Mouse (Mus musculus): ENCODE measurements around the gene Fam209. TPM values are rescaled to one million over a fixed set of nuclear protein-coding genes. Genes with fewer than 3 reads are reported as not detected.

Fam209 gene
- polyA plus RNA-seq, 1 experiment from 2014 or later: not detected

- WGBS: 88% methylated on average over 11 of the region's 11 CpGs
- ATAC-seq (ENCODE audit: low FRiP score): no peak
- H3K4me2 ChIP-seq: no peak overlapping the region
- peaks cover 3% of the 10 kb centered on the region for H3K36me3 ChIP-seq (ENCODE audit: control insufficient read depth, insufficient read depth, low read length)
- DNase-seq (ENCODE audit: low spot score, missing footprints): no peak
- no peak overlapping the region for H3K4me3 ChIP-seq (ENCODE audit: low read depth, low read length)
- H3K9me3 ChIP-seq (ENCODE audit: control insufficient read depth, low read length): no peaks in the 10 kb centered on the region
- H3K9ac ChIP-seq (ENCODE audit: low read length): no peak overlapping the region
- no peaks in the 10 kb centered on the region for H3K27me3 ChIP-seq (ENCODE audit: control insufficient read depth, insufficient read depth, low read length)
- H3K27ac ChIP-seq (ENCODE audit: low read depth, low read length): no peak overlapping the region
- H3K4me1 ChIP-seq (ENCODE audit: control insufficient read depth, insufficient read depth, low read length): no peaks in the 10 kb centered on the region
These were observed 3.9 kb upstream of the Fam209 start for GRCm38 (mm10) chr2:172468346-172468819.

GRCm38 (mm10) chr2:172473591-172473990 is 1.3 kb downstream of the Fam209 start:
- H3K4me1 ChIP-seq (ENCODE audit: control insufficient read depth, insufficient read depth, low read length): no peaks in the 10 kb centered on the region
- H3K4me3 ChIP-seq (ENCODE audit: low read depth, low read length): no peak overlapping the region
- H3K4me2 ChIP-seq: no peak overlapping the region
- DNase-seq (ENCODE audit: low spot score, missing footprints): no peak
- H3K27me3 ChIP-seq (ENCODE audit: control insufficient read depth, insufficient read depth, low read length): no peaks in the 10 kb centered on the region
- H3K9me3 ChIP-seq (ENCODE audit: control insufficient read depth, low read length): no peaks in the 10 kb centered on the region
- 87% methylated on average over 8 of the region's 8 CpGs for WGBS
- no peak overlapping the region for H3K27ac ChIP-seq (ENCODE audit: low read depth, low read length)
- no peak overlapping the region for H3K9ac ChIP-seq (ENCODE audit: low read length)
- 0 out of 2 replicates have a peak, but pooled peaks cover 2% of the 10 kb centered on the region for H3K36me3 ChIP-seq (ENCODE audit: control insufficient read depth, insufficient read depth, low read length)
- no peak for ATAC-seq (ENCODE audit: low FRiP score)

GRCm38 (mm10) chr2:172474970-172475369 is 2.6 kb downstream of the Fam209 start:
- H3K9me3 ChIP-seq (ENCODE audit: control insufficient read depth, low read length): no peaks in the 10 kb centered on the region
- no peak for DNase-seq (ENCODE audit: low spot score, missing footprints)
- H3K27me3 ChIP-seq (ENCODE audit: control insufficient read depth, insufficient read depth, low read length): no peaks in the 10 kb centered on the region

GRCm38 (mm10) chr2:172476707-172477260 is 4.5 kb downstream of the Fam209 start:
- H3K4me1 ChIP-seq (ENCODE audit: control insufficient read depth, insufficient read depth, low read length): no peaks in the 10 kb centered on the region
- no peaks in the 10 kb centered on the region for H3K27me3 ChIP-seq (ENCODE audit: control insufficient read depth, insufficient read depth, low read length)
- no peak overlapping the region for H3K27ac ChIP-seq (ENCODE audit: low read depth, low read length)
- no peak for DNase-seq (ENCODE audit: low spot score, missing footprints)
- no peak overlapping the region for H3K4me3 ChIP-seq (ENCODE audit: low read depth, low read length)
- H3K4me2 ChIP-seq: no peak overlapping the region
- no peak for ATAC-seq (ENCODE audit: low FRiP score)
- WGBS: 45% methylated on average over 10 of the region's 10 CpGs
- no peak overlapping the region for H3K9ac ChIP-seq (ENCODE audit: low read length)
- no peaks in the 10 kb centered on the region for H3K9me3 ChIP-seq (ENCODE audit: control insufficient read depth, low read length)
- H3K36me3 ChIP-seq (ENCODE audit: control insufficient read depth, insufficient read depth, low read length): no peaks in the 10 kb centered on the region

More at GRCm38 (mm10) chr2:172474970-172475369, 2.6 kb downstream of the Fam209 start:
- no peaks in the 10 kb centered on the region for H3K4me1 ChIP-seq (ENCODE audit: control insufficient read depth, insufficient read depth, low read length)
- no peak overlapping the region for H3K4me2 ChIP-seq
- H3K36me3 ChIP-seq (ENCODE audit: control insufficient read depth, insufficient read depth, low read length): no peaks in the 10 kb centered on the region
- no peak overlapping the region for H3K27ac ChIP-seq (ENCODE audit: low read depth, low read length)
- no peak overlapping the region for H3K9ac ChIP-seq (ENCODE audit: low read length)
- WGBS: 35% methylated on average over 6 of the region's 6 CpGs
- ATAC-seq (ENCODE audit: low FRiP score): no peak
- no peak overlapping the region for H3K4me3 ChIP-seq (ENCODE audit: low read depth, low read length)

- Histone ChIP-seq H3K27me3 (ENCODE audit: control insufficient read depth, insufficient read depth, low read length) (no peaks in the 10 kb centered on the region), H3K9ac (ENCODE audit: low read length) (no peak overlapping the region), H3K27ac (ENCODE audit: low read depth, low read length) (no peak overlapping the region), H3K4me3 (ENCODE audit: low read depth, low read length) (no peak overlapping the region), H3K36me3 (ENCODE audit: control insufficient read depth, insufficient read depth, low read length) (no peaks in the 10 kb centered on the region), H3K9me3 (ENCODE audit: control insufficient read depth, low read length) (no peaks in the 10 kb centered on the region), H3K4me1 (ENCODE audit: control insufficient read depth, insufficient read depth, low read length) (no peaks in the 10 kb centered on the region), H3K4me2 (no peak overlapping the region)
- ATAC-seq (ENCODE audit: low FRiP score): peak; percentile 34; the same call in 1 of the 2 replicates
- WGBS: 56% methylated on average over 3 of the region's 3 CpGs
- DNase-seq (ENCODE audit: low spot score, missing footprints): no peak
These were observed 5.0 kb downstream of the Fam209 start for GRCm38 (mm10) chr2:172477350-172477749.

GRCm38 (mm10) chr2:172477860-172478259 is 5.5 kb downstream of the Fam209 start:
- Histone ChIP-seq H3K4me2 (no peak overlapping the region), H3K4me1 (ENCODE audit: control insufficient read depth, insufficient read depth, low read length) (no peaks in the 10 kb centered on the region), H3K36me3 (ENCODE audit: control insufficient read depth, insufficient read depth, low read length) (no peaks in the 10 kb centered on the region), H3K9me3 (ENCODE audit: control insufficient read depth, low read length) (no peaks in the 10 kb centered on the region), H3K27me3 (ENCODE audit: control insufficient read depth, insufficient read depth, low read length) (no peaks in the 10 kb centered on the region), H3K27ac (ENCODE audit: low read depth, low read length) (no peak overlapping the region), H3K9ac (ENCODE audit: low read length) (no peak overlapping the region), H3K4me3 (ENCODE audit: low read depth, low read length) (no peak overlapping the region)
- peak; percentile 91 for DNase-seq (ENCODE audit: low spot score, missing footprints)
- WGBS: 4% methylated on average over 2 of the region's 2 CpGs
- peak; percentile 54 for ATAC-seq (ENCODE audit: low FRiP score)

GRCm38 (mm10) chr2:172480296-172480695 is 8.0 kb downstream of the Fam209 start:
- Histone ChIP-seq H3K4me3 (ENCODE audit: low read depth, low read length) (no peak overlapping the region), H3K9ac (ENCODE audit: low read length) (no peak overlapping the region), H3K27me3 (ENCODE audit: control insufficient read depth, insufficient read depth, low read length) (no peaks in the 10 kb centered on the region), H3K4me1 (ENCODE audit: control insufficient read depth, insufficient read depth, low read length) (no peaks in the 10 kb centered on the region), H3K9me3 (ENCODE audit: control insufficient read depth, low read length) (no peaks in the 10 kb centered on the region), H3K4me2 (no peak overlapping the region), H3K27ac (ENCODE audit: low read depth, low read length) (no peak overlapping the region), H3K36me3 (ENCODE audit: control insufficient read depth, insufficient read depth, low read length) (no peaks in the 10 kb centered on the region)
- 66% methylated on average over 7 of the region's 7 CpGs for WGBS
- DNase-seq (ENCODE audit: low spot score, missing footprints): no peak
- no peak for ATAC-seq (ENCODE audit: low FRiP score)

- Histone ChIP-seq H3K9me3 (ENCODE audit: control insufficient read depth, low read length) (no peaks in the 10 kb centered on the region), H3K27me3 (ENCODE audit: control insufficient read depth, insufficient read depth, low read length) (no peaks in the 10 kb centered on the region), H3K36me3 (ENCODE audit: control insufficient read depth, insufficient read depth, low read length) (no peaks in the 10 kb centered on the region), H3K4me3 (ENCODE audit: low read depth, low read length) (no peak overlapping the region), H3K9ac (ENCODE audit: low read length) (no peak overlapping the region), H3K4me2 (no peak overlapping the region), H3K4me1 (ENCODE audit: control insufficient read depth, insufficient read depth, low read length) (no peaks in the 10 kb centered on the region), H3K27ac (ENCODE audit: low read depth, low read length) (no peak overlapping the region)
- DNase-seq (ENCODE audit: low spot score, missing footprints): no peak
- ATAC-seq (ENCODE audit: low FRiP score): no peak
- 86% methylated on average over 16 of the region's 16 CpGs for WGBS
These were observed 9.5 kb downstream of the Fam209 start for GRCm38 (mm10) chr2:172481654-172482385.

- Histone ChIP-seq H3K4me2 (no peak overlapping the region), H3K36me3 (ENCODE audit: control insufficient read depth, insufficient read depth, low read length) (no peaks in the 10 kb centered on the region), H3K27me3 (ENCODE audit: control insufficient read depth, insufficient read depth, low read length) (no peaks in the 10 kb centered on the region), H3K9me3 (ENCODE audit: control insufficient read depth, low read length) (no peaks in the 10 kb centered on the region), H3K4me1 (ENCODE audit: control insufficient read depth, insufficient read depth, low read length) (no peaks in the 10 kb centered on the region), H3K9ac (ENCODE audit: low read length) (no peak overlapping the region), H3K4me3 (ENCODE audit: low read depth, low read length) (no peak overlapping the region), H3K27ac (ENCODE audit: low read depth, low read length) (no peak overlapping the region)
- DNase-seq (ENCODE audit: low spot score, missing footprints): no peak
- no peak for ATAC-seq (ENCODE audit: low FRiP score)
- 88% methylated on average over 14 of the region's 14 CpGs for WGBS
These were observed 11.6 kb downstream of the Fam209 start for GRCm38 (mm10) chr2:172483766-172484413.
